Mouse (Mus musculus) heart, adult 11 months (tissue): ENCODE results near the gene Paqr3.

Experiments
- DNase-seq: peaks from one replicate; pipeline ENCODE4 v3.0.0; 2022

Gene Paqr3

GRCm38 (mm10) chr5:97083701-97084100 is 27.7 kb downstream of the Paqr3 start:
- DNase-seq, result peak; percentile 65

GRCm38 (mm10) chr5:97081481-97081880 is 29.9 kb downstream of the Paqr3 start:
- DNase-seq, result peak; percentile 82

- DNase-seq, result peak; percentile 71
Observed at GRCm38 (mm10) chr5:97078641-97079040, 32.8 kb downstream of the Paqr3 start.

GRCm38 (mm10) chr5:97077676-97078075 is 33.7 kb downstream of the Paqr3 start:
- peak; percentile 35 for DNase-seq

GRCm38 (mm10) chr5:97076167-97076566 is 35.2 kb downstream of the Paqr3 start:
- peak; percentile 53 for DNase-seq

- DNase-seq, result peak; percentile 70
Observed at GRCm38 (mm10) chr5:97075476-97076151, 35.8 kb downstream of the Paqr3 start.

- peak; percentile 57 for DNase-seq
Observed at GRCm38 (mm10) chr5:97065746-97066145, 45.6 kb downstream of the Paqr3 start.

GRCm38 (mm10) chr5:97062041-97062440 is 49.4 kb downstream of the Paqr3 start:
- peak; percentile 62 for DNase-seq

- DNase-seq, result peak; percentile 68
Observed at GRCm38 (mm10) chr5:97060864-97061263, 50.5 kb downstream of the Paqr3 start.

GRCm38 (mm10) chr5:97056791-97057450 is 54.5 kb downstream of the Paqr3 start:
- peak; percentile 87 for DNase-seq

- peak; percentile 7 for DNase-seq
Observed at GRCm38 (mm10) chr5:97056359-97056758, 55.0 kb downstream of the Paqr3 start.

- peak; percentile 48 for DNase-seq
Observed at GRCm38 (mm10) chr5:97055511-97056068, 55.8 kb downstream of the Paqr3 start.

GRCm38 (mm10) chr5:97054801-97055200 is 56.6 kb downstream of the Paqr3 start:
- DNase-seq, result peak; percentile 55

GRCm38 (mm10) chr5:97054166-97054565 is 57.2 kb downstream of the Paqr3 start:
- DNase-seq, result peak; percentile 80

- DNase-seq, result no peak
Observed at GRCm38 (mm10) chr5:97048905-97049304, 62.5 kb downstream of the Paqr3 start.

- DNase-seq, result peak; percentile 58
Observed at GRCm38 (mm10) chr5:97046680-97047079, 64.7 kb downstream of the Paqr3 start.

GRCm38 (mm10) chr5:97045260-97045659 is 66.1 kb downstream of the Paqr3 start:
- no peak for DNase-seq
